Mouse (Mus musculus) myocyte (in vitro differentiated cells): ENCODE measurements at regions not wholly inside any gene's neighbourhood (a gene's known extent, or its start where the extent isn't known, plus 50 kb on each side); places are given as distances from the start of the nearest gene placed in this dataset.

Source experiments
- POLR2A ChIP-seq: IDR thresholded peaks from one replicate; pipeline ENCODE4 v1.6.1; 2011; ENCODE audit warnings: low read depth, mild to moderate bottlenecking, control low read depth, moderate library complexity; ENCODE audit not compliant: insufficient read length
- POLR2AphosphoS2 ChIP-seq: IDR thresholded peaks from one replicate; pipeline ENCODE4 v1.6.1; 2011; ENCODE audit warnings: low read depth, control low read depth; ENCODE audit not compliant: insufficient read length

DNA sequence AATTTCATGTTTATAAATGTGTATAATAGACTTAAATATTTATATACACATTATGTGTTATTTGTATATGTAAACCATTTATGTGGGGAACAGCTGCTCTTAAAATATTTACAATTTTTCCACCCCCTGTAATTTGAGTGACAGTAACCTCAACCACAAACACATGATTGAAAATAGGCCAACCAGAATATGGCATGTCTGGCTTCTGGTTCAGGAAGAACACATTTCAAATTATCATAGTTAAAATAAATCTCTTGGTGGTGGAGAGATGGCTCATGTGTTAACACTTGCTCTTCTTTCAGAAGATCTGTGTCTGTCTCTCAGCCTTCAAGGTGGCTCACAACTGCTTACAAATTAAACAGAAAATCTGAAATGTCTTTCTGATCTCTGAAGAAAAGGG is 1776.2 kb downstream of the Efnb2 start:
- TF ChIP-seq POLR2A (no peak), POLR2AphosphoS2 (no peak)
